ENCODE assay signal across 15 mouse cellular contexts in the genomic region with DNA sequence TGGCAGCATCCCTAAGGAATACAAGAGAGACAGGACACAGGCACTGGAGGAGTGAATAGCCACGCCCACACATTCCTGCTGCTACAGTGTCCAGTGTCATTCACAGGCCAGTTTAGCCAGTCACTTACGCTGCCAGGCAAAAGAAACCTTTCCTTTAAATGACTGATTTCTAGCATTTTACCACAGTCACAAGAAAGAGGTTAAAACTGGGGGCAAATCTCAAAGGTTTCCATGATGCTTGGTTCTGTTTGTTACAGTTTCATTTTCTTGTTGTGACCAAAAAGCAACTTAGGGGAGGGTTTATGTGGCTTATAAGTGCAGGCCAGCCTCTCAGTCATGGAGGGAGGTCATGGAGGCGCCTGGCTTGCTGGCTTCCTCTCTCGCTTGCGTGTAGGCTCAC.
"Had no signal": no experiment of that assay in that cellular context is flagged by ENCODE, and none has a peak within 500 bp of the region (broad histone marks: within the 10 kb centered on the region; RNA-seq: fewer than 3 reads in every experiment).

No protein-coding gene starts in this region.

- H3K4me1 ChIP-seq: midbrain, embryonic 12.5 days had no signal

- DNase-seq: kidney, adult 11 months; kidney, adult 8-10 months; kidney, postnatal 14 days; liver, embryonic 13.5 days; lung, adult 2 months; lung, postnatal 14 days; lung, postnatal 4 days; retina, postnatal 1 day; thymus, adult 2 months; thymus, postnatal 14 days; thymus, postnatal 4 days had no signal

- H3K9me3 ChIP-seq: liver, embryonic 13.5 days; midbrain, embryonic 12.5 days; neural tube, embryonic 13.5 days had no signal

- H3K27me3 ChIP-seq: liver, embryonic 13.5 days; midbrain, embryonic 12.5 days; neural tube, embryonic 13.5 days had no signal

- H3K4me2 ChIP-seq: liver, embryonic 13.5 days; midbrain, embryonic 12.5 days; neural tube, embryonic 13.5 days had no signal

- H3K9ac ChIP-seq: liver, embryonic 13.5 days; midbrain, embryonic 12.5 days; neural tube, embryonic 13.5 days had no signal

- H3K27ac ChIP-seq: liver, embryonic 13.5 days; midbrain, embryonic 12.5 days; neural tube, embryonic 13.5 days had no signal

- H3K4me3 ChIP-seq: liver, embryonic 13.5 days; midbrain, embryonic 12.5 days; myocyte; neural tube, embryonic 13.5 days had no signal

- H3K36me3 ChIP-seq: liver, embryonic 13.5 days; midbrain, embryonic 12.5 days; neural tube, embryonic 13.5 days had no signal

- ATAC-seq: midbrain, embryonic 16.5 days had no signal
